Mouse (Mus musculus) neural tube, embryonic 14.5 days (tissue): ENCODE data around the gene Ick. TPM values are rescaled to one million over a fixed set of nuclear protein-coding genes. Genes with fewer than 3 reads are reported as not detected.

Source experiments
- ATAC-seq: fragments of 200-750 bp; cut with Nextera tagmentation; 2 replicates; pipeline ENCODE4 v1.8.0; 2017; ENCODE audit warnings: low read depth, mild to moderate bottlenecking, moderate TSS enrichment, moderate library complexity
- H3K27ac ChIP-seq: fragments of 300-500 bp; sonication (generic); 2 replicates; pipeline ENCODE4 v1.5.1; 2014; ENCODE audit warnings: low read depth, mild to moderate bottlenecking, control low read depth, low read length, moderate library complexity, mixed read lengths
- H3K27me3 ChIP-seq: fragments of 300-500 bp; sonication (generic); 2 replicates; pipeline ENCODE4 v1.6.1; 2014; ENCODE audit warnings: low read length; ENCODE audit not compliant: control insufficient read depth, insufficient read depth
- H3K36me3 ChIP-seq: fragments of 300-500 bp; sonication (generic); 2 replicates; pipeline ENCODE4 v1.6.1; 2014; ENCODE audit warnings: low read length, mixed read lengths; ENCODE audit not compliant: control insufficient read depth, insufficient read depth
- H3K4me1 ChIP-seq: fragments of 300-500 bp; sonication (generic); 2 replicates; pipeline ENCODE4 v1.6.1; 2014; ENCODE audit warnings: low read length; ENCODE audit not compliant: control insufficient read depth, insufficient read depth
- H3K4me2 ChIP-seq: fragments of 300-500 bp; sonication (generic); 2 replicates; pipeline ENCODE4 v1.6.1; 2014; ENCODE audit warnings: mild to moderate bottlenecking, low read depth, low read length, control low read depth
- H3K4me3 ChIP-seq: fragments of 300-500 bp; sonication (generic); 2 replicates; pipeline ENCODE4 v1.5.1; 2014; ENCODE audit warnings: low read depth, low read length, control low read depth, mixed read lengths
- H3K9ac ChIP-seq: fragments of 300-500 bp; sonication (generic); replicated peaks from 2 replicates; pipeline ENCODE4 v1.6.1; 2014; ENCODE audit warnings: low read depth, mild to moderate bottlenecking, control low read depth, low read length, mixed read lengths
- H3K9me3 ChIP-seq: fragments of 300-500 bp; sonication (generic); 2 replicates; pipeline ENCODE4 v1.6.1; 2016; ENCODE audit warnings: low read length; ENCODE audit not compliant: control insufficient read depth
- WGBS: fragments of 180-500 bp; shearing (Covaris S2); extraction: QIAGEN DNeasy Blood & Tissue Kit; methylation state at CpG from one replicate; pipeline ENCODE4 v1.1.7; 2014; 5-methylcytosine and 5-hydroxymethylcytosine counted together
- polyA plus RNA-seq: library from polyadenylated mRNA; unstranded; fragments of >200 nt; fragmentation: Nextera tagmentation; extraction: Ambion mirVana; gene quantifications from 2 replicates; pipeline ENCODE4 v1.2.1, GENCODE M21; 2014

The Ick gene
- polyA plus RNA-seq, 1 experiment from 2014 or later, result 40.8 TPM

GRCm38 (mm10) chr9:78109656-78110055 lies 664 bp downstream of the Ick start:
- Histone ChIP-seq H3K4me1 (peaks cover 16% of the 10 kb centered on the region), H3K4me3 (peak overlapping the region; percentile 88), H3K9ac (no peak overlapping the region), H3K27ac (no peak overlapping the region), H3K9me3 (no peaks in the 10 kb centered on the region), H3K27me3 (no peaks in the 10 kb centered on the region), H3K4me2 (peak overlapping the region; percentile 83), H3K36me3 (no peaks in the 10 kb centered on the region)
- no peak for ATAC-seq
- WGBS, result 52% methylated on average over 5 of the region's 5 CpGs

DNA sequence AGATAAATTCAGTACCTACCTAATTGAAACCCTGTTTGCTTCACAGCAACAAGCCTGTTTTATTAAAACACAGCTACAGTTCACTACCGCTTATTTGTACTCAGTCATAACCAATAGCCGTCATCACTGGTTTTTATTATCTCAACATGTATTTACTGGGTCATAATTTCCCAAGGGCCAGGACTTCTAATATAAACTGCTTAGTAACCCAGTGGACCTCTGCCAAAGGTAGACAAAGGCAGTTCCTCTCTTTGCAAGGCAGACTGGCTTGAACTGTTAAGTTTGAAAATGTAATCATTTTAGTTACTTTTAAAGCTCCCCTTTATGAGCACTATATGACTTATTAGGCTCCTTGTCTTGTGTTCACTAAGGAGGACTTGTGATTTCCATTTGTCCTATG lies 2.5 kb downstream of the Ick start:
- Histone ChIP-seq H3K4me2 (no peak overlapping the region), H3K36me3 (no peaks in the 10 kb centered on the region), H3K9me3 (no peaks in the 10 kb centered on the region), H3K27ac (no peak overlapping the region), H3K9ac (no peak overlapping the region), H3K4me1 (peaks cover 25% of the 10 kb centered on the region), H3K4me3 (no peak overlapping the region), H3K27me3 (no peaks in the 10 kb centered on the region)
- ATAC-seq, result no peak
- 95% methylated on average over 2 of the region's 2 CpGs for WGBS

DNA sequence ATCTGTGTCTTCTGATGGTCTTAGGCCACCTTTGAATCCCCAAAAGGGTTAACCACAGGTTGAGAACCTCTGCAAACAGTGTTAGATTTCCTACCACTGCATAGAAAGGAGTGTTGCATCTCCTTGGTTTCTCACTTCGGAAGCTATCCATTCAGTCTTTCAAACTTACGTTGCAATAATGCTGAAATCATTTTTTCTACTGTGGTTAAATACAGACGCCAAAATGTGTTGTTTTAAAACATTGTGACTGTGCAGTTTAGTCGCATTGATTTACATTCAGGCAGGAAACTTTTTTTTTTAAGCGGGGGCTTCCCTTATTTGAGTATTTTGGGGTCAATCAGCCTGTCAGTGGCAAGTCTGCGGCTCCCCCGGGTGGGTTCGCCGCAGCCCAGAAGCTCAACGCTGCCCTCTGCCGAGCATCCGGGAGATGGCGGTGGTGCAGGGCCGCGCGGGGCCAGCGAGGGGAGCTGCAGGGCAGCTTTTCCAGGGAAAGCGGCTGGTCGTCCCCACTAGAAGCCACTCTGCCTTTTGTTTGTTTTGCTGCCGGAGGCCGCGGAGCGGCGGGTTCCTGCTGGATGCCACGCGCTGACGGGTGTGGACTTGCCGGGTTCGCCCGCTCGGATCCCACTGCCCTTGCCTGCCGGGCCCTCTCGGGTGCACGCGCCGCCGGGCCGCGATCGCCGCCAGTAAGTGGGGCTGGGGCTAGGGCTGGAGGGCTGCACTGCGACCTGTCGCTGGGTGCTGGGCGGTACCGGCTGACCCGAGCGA lies 4.0 kb downstream of the Ick start:
- ATAC-seq, result peak; percentile 79
- no peaks in the 10 kb centered on the region for H3K27me3 ChIP-seq
- peaks cover 22% of the 10 kb centered on the region for H3K4me1 ChIP-seq
- peak overlapping the region; percentile 85 for H3K4me3 ChIP-seq
- H3K4me2 ChIP-seq, result peak overlapping the region; percentile 74
- H3K9me3 ChIP-seq, result no peaks in the 10 kb centered on the region
- no peaks in the 10 kb centered on the region for H3K36me3 ChIP-seq
- H3K27ac ChIP-seq, result peak overlapping the region; percentile 92
- peak overlapping the region; percentile 93 for H3K9ac ChIP-seq
- 2% methylated on average over 47 of the region's 47 CpGs for WGBS

DNA sequence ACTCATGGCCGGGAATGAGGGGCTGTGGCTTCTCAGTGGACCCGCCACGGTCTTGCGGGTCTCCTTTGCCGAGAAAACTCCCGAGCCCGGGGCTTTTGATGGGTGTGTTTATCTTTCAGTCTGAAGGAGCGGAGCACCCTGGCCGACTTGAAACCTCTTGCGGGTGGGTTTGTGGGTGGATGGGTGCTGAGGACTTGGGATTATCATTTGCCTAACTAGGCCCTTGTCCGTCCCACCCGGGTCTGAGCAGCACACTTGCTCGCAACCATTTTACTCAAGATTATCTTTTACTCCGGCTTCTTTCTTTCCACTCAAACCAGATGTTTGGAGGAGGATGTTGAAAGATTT lies 4.5 kb downstream of the Ick start:
- Histone ChIP-seq H3K27ac (peak overlapping the region; percentile 92), H3K27me3 (no peaks in the 10 kb centered on the region), H3K4me2 (peak overlapping the region; percentile 74), H3K9me3 (no peaks in the 10 kb centered on the region), H3K4me3 (peak overlapping the region; percentile 85), H3K9ac (peak overlapping the region; percentile 93), H3K4me1 (peaks cover 22% of the 10 kb centered on the region), H3K36me3 (no peaks in the 10 kb centered on the region)
- peak; percentile 23; the same call in 1 of the 2 replicates for ATAC-seq
- under 1% methylated on average over 14 of the region's 14 CpGs for WGBS

GRCm38 (mm10) chr9:78115746-78116145 lies 6.8 kb downstream of the Ick start:
- Histone ChIP-seq H3K36me3 (no peaks in the 10 kb centered on the region), H3K4me3 (peak overlapping the region; percentile 0; the same call in 1 of the 2 replicates), H3K4me1 (peaks cover 17% of the 10 kb centered on the region), H3K4me2 (peak overlapping the region; percentile 74; the same call in 1 of the 2 replicates), H3K9me3 (no peaks in the 10 kb centered on the region), H3K27ac (no peak overlapping the region), H3K27me3 (no peaks in the 10 kb centered on the region), H3K9ac (no peak overlapping the region)
- no peak for ATAC-seq
- WGBS, result 78% methylated on average over 9 of the region's 9 CpGs

- no peaks in the 10 kb centered on the region for H3K9me3 ChIP-seq
- WGBS, result 91% methylated on average over 2 of the region's 2 CpGs
- no peak for ATAC-seq
- H3K27ac ChIP-seq, result no peak overlapping the region
- H3K9ac ChIP-seq, result no peak overlapping the region
- no peaks in the 10 kb centered on the region for H3K36me3 ChIP-seq
- H3K4me3 ChIP-seq, result no peak overlapping the region
- H3K4me2 ChIP-seq, result no peak overlapping the region
- no peaks in the 10 kb centered on the region for H3K27me3 ChIP-seq
- H3K4me1 ChIP-seq, result peaks cover 17% of the 10 kb centered on the region
Measured at GRCm38 (mm10) chr9:78117690-78118089, 8.7 kb downstream of the Ick start.

DNA sequence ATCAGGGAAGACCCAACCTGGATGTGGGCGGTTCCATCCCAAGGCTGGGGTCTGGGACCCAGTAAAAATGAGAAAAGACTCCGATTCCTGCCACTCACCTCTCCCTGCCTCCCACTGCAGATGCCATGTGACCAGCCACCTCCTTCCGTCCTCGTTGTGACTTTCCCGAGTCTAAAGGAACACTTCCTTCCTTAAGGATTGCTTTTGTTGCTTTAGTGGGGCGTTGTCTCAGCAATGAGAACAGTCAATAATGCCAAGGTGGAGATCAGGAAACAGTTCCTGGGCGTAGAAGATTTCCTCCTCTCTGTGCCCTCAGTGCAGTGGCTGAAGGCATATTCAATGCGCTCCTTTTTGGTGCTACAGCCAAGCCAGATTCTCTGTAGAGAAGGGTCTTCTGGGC lies 12.4 kb downstream of the Ick start:
- H3K36me3 ChIP-seq, result no peaks in the 10 kb centered on the region
- H3K4me1 ChIP-seq, result peaks cover 5% of the 10 kb centered on the region; the same call in 1 of the 2 replicates
- H3K27me3 ChIP-seq, result no peaks in the 10 kb centered on the region
- H3K9ac ChIP-seq, result no peak overlapping the region
- no peak overlapping the region for H3K4me2 ChIP-seq
- 90% methylated on average over 8 of the region's 8 CpGs for WGBS
- no peak overlapping the region for H3K4me3 ChIP-seq
- no peak overlapping the region for H3K27ac ChIP-seq
- no peaks in the 10 kb centered on the region for H3K9me3 ChIP-seq
- ATAC-seq, result no peak

GRCm38 (mm10) chr9:78121985-78122384 lies 13.0 kb downstream of the Ick start:
- WGBS, result 84% methylated on average over 6 of the region's 6 CpGs
- peaks cover 5% of the 10 kb centered on the region; the same call in 1 of the 2 replicates for H3K4me1 ChIP-seq
- H3K36me3 ChIP-seq, result no peaks in the 10 kb centered on the region
- ATAC-seq, result no peak
- H3K9me3 ChIP-seq, result no peaks in the 10 kb centered on the region
- no peak overlapping the region for H3K27ac ChIP-seq
- no peak overlapping the region for H3K4me3 ChIP-seq
- no peak overlapping the region for H3K9ac ChIP-seq
- H3K4me2 ChIP-seq, result no peak overlapping the region
- no peaks in the 10 kb centered on the region for H3K27me3 ChIP-seq

DNA sequence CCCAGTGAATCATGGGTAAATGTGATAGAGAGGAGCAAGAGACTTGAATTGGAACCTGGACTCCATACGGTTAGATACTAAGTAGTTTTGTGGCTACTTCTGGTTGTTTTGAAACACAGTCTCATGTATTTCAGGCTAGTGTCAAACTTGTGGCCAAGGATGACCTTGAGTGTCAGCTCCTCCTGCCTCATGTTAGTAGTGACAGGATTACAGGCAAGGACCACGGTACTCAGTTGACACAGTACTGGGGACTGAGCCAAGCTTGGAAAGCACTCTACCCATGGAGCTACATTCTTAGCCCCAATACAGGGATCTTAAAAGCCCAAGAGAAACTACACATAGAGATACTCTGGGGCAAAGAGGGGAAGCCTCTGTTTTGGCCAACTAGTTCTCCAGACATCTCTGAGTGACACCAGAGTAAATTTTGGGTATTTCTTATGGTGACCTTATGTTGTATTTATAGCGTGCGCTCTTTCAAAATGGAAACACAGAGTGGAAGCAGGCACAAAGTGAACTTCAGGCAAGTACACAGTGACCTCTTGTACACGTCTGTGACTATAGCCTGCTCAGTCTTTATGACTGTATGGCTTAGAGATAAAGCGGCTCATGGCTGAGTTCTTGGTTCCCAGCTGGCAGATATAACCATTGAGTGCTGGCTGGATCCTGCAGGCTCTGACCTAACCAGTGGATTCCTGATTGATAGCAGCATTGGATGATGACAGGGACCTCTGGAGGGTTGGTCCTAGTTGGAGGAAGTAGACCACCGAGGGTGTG lies 14.1 kb downstream of the Ick start:
- Histone ChIP-seq H3K27me3 (no peaks in the 10 kb centered on the region), H3K9me3 (no peaks in the 10 kb centered on the region), H3K4me1 (peaks cover 5% of the 10 kb centered on the region; the same call in 1 of the 2 replicates), H3K4me2 (no peak overlapping the region), H3K4me3 (no peak overlapping the region), H3K27ac (no peak overlapping the region), H3K9ac (no peak overlapping the region), H3K36me3 (no peaks in the 10 kb centered on the region)
- no peak for ATAC-seq
- WGBS, result 89% methylated on average over 7 of the region's 7 CpGs
